Mouse (Mus musculus): ENCODE data around the gene Zic4. TPM values are rescaled to one million over a fixed set of nuclear protein-coding genes. Genes with fewer than 3 reads are reported as not detected.
A peak's percentile ranks its signal among the peaks of the same experiment; 100 is the strongest.

The Zic4 gene
- 0.06 TPM in 1 of 2 replicates, not detected in the other for polyA plus RNA-seq (2015; fragmentation: Nextera tagmentation; extraction: Ambion mirVana)

GRCm38 (mm10) chr9:91361856-91362601 is at the start of gene Zic4:
TSS of gene Zic4 (plus strand) at chr9:91362413.
- Histone ChIP-seq H3K9ac (no peak within 1 kb of the TSS), H3K4me3 (replicated peaks) (peak within 1 kb of the TSS; percentile 32), H3K4me2 (peak within 1 kb of the TSS; percentile 50), H3K27ac (no peak within 1 kb of the TSS), H3K27me3 (replicated peaks) (peaks cover 75% of the 10 kb centered on the region), H3K4me1 (peaks cover 15% of the 10 kb centered on the region), H3K36me3 (no peaks in the 10 kb centered on the region), H3K9me3 (no peaks in the 10 kb centered on the region)
- WGBS, result 1% methylated on average over 39 of the region's 45 CpGs
- peak; percentile 39; the same call in 1 of the 2 replicates for ATAC-seq (ENCODE audit: insufficient read depth, low FRiP score, low read depth)

GRCm38 (mm10) chr9:91347591-91347990 is 14.6 kb upstream of the Zic4 start:
- Histone ChIP-seq H3K4me1 (no peaks in the 10 kb centered on the region), H3K27me3 (replicated peaks) (peaks cover 28% of the 10 kb centered on the region), H3K4me2 (no peak overlapping the region), H3K9ac (no peak overlapping the region), H3K4me3 (replicated peaks) (no peak overlapping the region), H3K27ac (no peak overlapping the region), H3K9me3 (no peaks in the 10 kb centered on the region), H3K36me3 (no peaks in the 10 kb centered on the region)
- WGBS, result 71% methylated on average over 2 of the region's 2 CpGs
- no peak for ATAC-seq (ENCODE audit: insufficient read depth, low FRiP score, low read depth)

- H3K36me3 ChIP-seq, result no peaks in the 10 kb centered on the region
- H3K27ac ChIP-seq, result no peak overlapping the region
- no peak for ATAC-seq (ENCODE audit: insufficient read depth, low FRiP score, low read depth)
- H3K9ac ChIP-seq, result no peak overlapping the region
- no peaks in the 10 kb centered on the region for H3K9me3 ChIP-seq
- no peaks in the 10 kb centered on the region for H3K4me1 ChIP-seq
- H3K4me3 ChIP-seq (replicated peaks), result no peak overlapping the region
- H3K27me3 ChIP-seq (replicated peaks), result peaks cover 38% of the 10 kb centered on the region
- no peak overlapping the region for H3K4me2 ChIP-seq
- 27% methylated on average over 1 of the region's 1 CpGs for WGBS
Observed at GRCm38 (mm10) chr9:91348746-91349145, 13.5 kb upstream of the Zic4 start.

GRCm38 (mm10) chr9:91350211-91350791 is 11.9 kb upstream of the Zic4 start:
- ATAC-seq (ENCODE audit: insufficient read depth, low FRiP score, low read depth), result no peak
- H3K4me3 ChIP-seq (replicated peaks), result no peak overlapping the region
- peaks cover 53% of the 10 kb centered on the region for H3K27me3 ChIP-seq (replicated peaks)

GRCm38 (mm10) chr9:91350861-91351291 is 11.3 kb upstream of the Zic4 start:
- no peaks in the 10 kb centered on the region for H3K9me3 ChIP-seq
- no peak for ATAC-seq (ENCODE audit: insufficient read depth, low FRiP score, low read depth)
- no peak overlapping the region for H3K9ac ChIP-seq
- H3K27ac ChIP-seq, result no peak overlapping the region
- H3K4me3 ChIP-seq (replicated peaks), result no peak overlapping the region
- no peak overlapping the region for H3K4me2 ChIP-seq
- no peaks in the 10 kb centered on the region for H3K36me3 ChIP-seq
- WGBS, result under 1% methylated on average over 14 of the region's 14 CpGs
- H3K27me3 ChIP-seq (replicated peaks), result peaks cover 59% of the 10 kb centered on the region
- no peaks in the 10 kb centered on the region for H3K4me1 ChIP-seq

More at GRCm38 (mm10) chr9:91350211-91350791, 11.9 kb upstream of the Zic4 start:
- Histone ChIP-seq H3K9ac (no peak overlapping the region), H3K4me1 (no peaks in the 10 kb centered on the region), H3K27ac (no peak overlapping the region), H3K4me2 (no peak overlapping the region), H3K36me3 (no peaks in the 10 kb centered on the region), H3K9me3 (no peaks in the 10 kb centered on the region)
- 2% methylated on average over 16 of the region's 16 CpGs for WGBS

GRCm38 (mm10) chr9:91351361-91351760 is 10.9 kb upstream of the Zic4 start:
- no peak overlapping the region for H3K4me2 ChIP-seq
- 3% methylated on average over 5 of the region's 5 CpGs for WGBS
- no peak overlapping the region for H3K27ac ChIP-seq
- no peak for ATAC-seq (ENCODE audit: insufficient read depth, low FRiP score, low read depth)
- H3K27me3 ChIP-seq (replicated peaks), result peaks cover 64% of the 10 kb centered on the region
- no peak overlapping the region for H3K4me3 ChIP-seq (replicated peaks)
- H3K9me3 ChIP-seq, result no peaks in the 10 kb centered on the region
- H3K36me3 ChIP-seq, result no peaks in the 10 kb centered on the region
- no peaks in the 10 kb centered on the region for H3K4me1 ChIP-seq
- H3K9ac ChIP-seq, result no peak overlapping the region

GRCm38 (mm10) chr9:91351961-91352411 is 10.2 kb upstream of the Zic4 start:
- peaks cover 70% of the 10 kb centered on the region for H3K27me3 ChIP-seq (replicated peaks)
- 2% methylated on average over 13 of the region's 13 CpGs for WGBS
- H3K9me3 ChIP-seq, result no peaks in the 10 kb centered on the region

GRCm38 (mm10) chr9:91352786-91353185 is 9.4 kb upstream of the Zic4 start:
- no peak overlapping the region for H3K27ac ChIP-seq
- under 1% methylated on average over 15 of the region's 15 CpGs for WGBS
- no peaks in the 10 kb centered on the region for H3K9me3 ChIP-seq
- no peak overlapping the region for H3K4me3 ChIP-seq (replicated peaks)
- no peaks in the 10 kb centered on the region for H3K4me1 ChIP-seq
- no peak overlapping the region for H3K4me2 ChIP-seq
- no peak for ATAC-seq (ENCODE audit: insufficient read depth, low FRiP score, low read depth)
- peaks cover 73% of the 10 kb centered on the region for H3K27me3 ChIP-seq (replicated peaks)
- no peaks in the 10 kb centered on the region for H3K36me3 ChIP-seq
- no peak overlapping the region for H3K9ac ChIP-seq

More at GRCm38 (mm10) chr9:91351961-91352411, 10.2 kb upstream of the Zic4 start:
- Histone ChIP-seq H3K4me2 (no peak overlapping the region), H3K9ac (no peak overlapping the region), H3K36me3 (no peaks in the 10 kb centered on the region), H3K4me1 (no peaks in the 10 kb centered on the region), H3K4me3 (replicated peaks) (no peak overlapping the region), H3K27ac (no peak overlapping the region)
- no peak for ATAC-seq (ENCODE audit: insufficient read depth, low FRiP score, low read depth)

GRCm38 (mm10) chr9:91353551-91354433 is 8.4 kb upstream of the Zic4 start:
- H3K27ac ChIP-seq, result no peak overlapping the region
- no peak overlapping the region for H3K4me3 ChIP-seq (replicated peaks)
- WGBS, result 4% methylated on average over 37 of the region's 37 CpGs
- peaks cover 77% of the 10 kb centered on the region for H3K27me3 ChIP-seq (replicated peaks)
- no peak overlapping the region for H3K9ac ChIP-seq
- H3K4me2 ChIP-seq, result no peak overlapping the region
- H3K36me3 ChIP-seq, result no peaks in the 10 kb centered on the region
- ATAC-seq (ENCODE audit: insufficient read depth, low FRiP score, low read depth), result no peak
- H3K4me1 ChIP-seq, result no peaks in the 10 kb centered on the region
- no peaks in the 10 kb centered on the region for H3K9me3 ChIP-seq

- 6% methylated on average over 22 of the region's 22 CpGs for WGBS
- no peak overlapping the region for H3K27ac ChIP-seq
- no peak overlapping the region for H3K9ac ChIP-seq
- no peaks in the 10 kb centered on the region for H3K4me1 ChIP-seq
- H3K9me3 ChIP-seq, result no peaks in the 10 kb centered on the region
- no peak for ATAC-seq (ENCODE audit: insufficient read depth, low FRiP score, low read depth)
- H3K4me2 ChIP-seq, result no peak overlapping the region
- no peak overlapping the region for H3K4me3 ChIP-seq (replicated peaks)
- no peaks in the 10 kb centered on the region for H3K36me3 ChIP-seq
- peaks cover 81% of the 10 kb centered on the region for H3K27me3 ChIP-seq (replicated peaks)
Observed at GRCm38 (mm10) chr9:91354434-91355269, 7.6 kb upstream of the Zic4 start.

- Histone ChIP-seq H3K4me2 (peak overlapping the region; percentile 35), H3K27ac (no peak overlapping the region), H3K9me3 (no peaks in the 10 kb centered on the region), H3K4me3 (replicated peaks) (peak overlapping the region; percentile 18; the same call in 1 of the 2 replicates), H3K27me3 (replicated peaks) (peaks cover 80% of the 10 kb centered on the region), H3K4me1 (no peaks in the 10 kb centered on the region), H3K36me3 (no peaks in the 10 kb centered on the region), H3K9ac (no peak overlapping the region)
- 0% methylated on average over 7 of the region's 7 CpGs for WGBS
- ATAC-seq (ENCODE audit: insufficient read depth, low FRiP score, low read depth), result no peak
Observed at GRCm38 (mm10) chr9:91355270-91355589, 7.0 kb upstream of the Zic4 start.
